Mouse (Mus musculus) small intestine, adult 2 months (tissue): ENCODE measurements at regions not wholly inside any gene's neighbourhood (a gene's known extent, or its start where the extent isn't known, plus 50 kb on each side); places are given as distances from the start of the nearest gene placed in this dataset.

Experiments used
- CTCF ChIP-seq: fragments of 200-500 bp; IDR thresholded peaks from 2 replicates; pipeline ENCODE4 v1.5.1; 2012; ENCODE audit warnings: low read depth, mild to moderate bottlenecking, control low read depth, inconsistent platforms, low read length, moderate library complexity, mixed read lengths; ENCODE audit not compliant: insufficient replicate concordance, insufficient read length; ENCODE audit errors: extremely low read depth
- POLR2A ChIP-seq: fragments of 200-500 bp; IDR thresholded peaks from 2 replicates; pipeline ENCODE4 v1.6.1; 2012; ENCODE audit warnings: low read depth, mild to moderate bottlenecking, control low read depth, inconsistent platforms, low read length, moderate library complexity

- no peak for TF ChIP-seq CTCF
- TF ChIP-seq POLR2A: no peak
Measured at GRCm38 (mm10) chr4:12543906-12544305, 372.1 kb upstream of the Fam92a start.
